Mouse (Mus musculus) kidney, adult 2 months (tissue): Measurements from ENCODE around the gene Dnase2b. TPM values are rescaled to one million over a fixed set of nuclear protein-coding genes. Genes with fewer than 3 reads are reported as not detected.

Source experiments
- DNase-seq: peaks from one replicate; pipeline ENCODE4 v3.0.0; 2021
- H3K27ac ChIP-seq: fragments of 200-500 bp; 2 replicates; pipeline ENCODE4 v1.5.1; 2012; ENCODE audit warnings: low read depth, low read length, control low read depth, inconsistent platforms; ENCODE audit not compliant: insufficient read depth
- H3K27me3 ChIP-seq: fragments of 200-500 bp; replicated peaks from 2 replicates; pipeline ENCODE4 v1.6.1; 2012; ENCODE audit warnings: mild to moderate bottlenecking, moderate library complexity, low read length, inconsistent platforms; ENCODE audit not compliant: control insufficient read depth, insufficient read depth
- H3K36me3 ChIP-seq: fragments of 200-500 bp; 2 replicates; pipeline ENCODE4 v1.6.1; 2012; ENCODE audit warnings: mild to moderate bottlenecking, moderate library complexity, low read length, inconsistent platforms; ENCODE audit not compliant: control insufficient read depth, insufficient read depth
- H3K4me1 ChIP-seq: fragments of 200-500 bp; 2 replicates; pipeline ENCODE4 v1.6.1; 2011; ENCODE audit warnings: low read length; ENCODE audit not compliant: control insufficient read depth, insufficient read depth
- H3K4me3 ChIP-seq: fragments of 200-500 bp; 2 replicates; pipeline ENCODE4 v1.5.1; 2011; ENCODE audit warnings: mild to moderate bottlenecking, low read depth, low read length, control low read depth; ENCODE audit not compliant: insufficient read depth
- CTCF ChIP-seq: fragments of 200-500 bp; conservative IDR thresholded peaks from 2 replicates; pipeline ENCODE4 v1.5.1; 2011; ENCODE audit warnings: low read depth, mild to moderate bottlenecking, control low read depth, low read length, moderate library complexity, mixed read lengths; ENCODE audit not compliant: insufficient read depth, insufficient read length
- POLR2A ChIP-seq: fragments of 200-500 bp; IDR thresholded peaks from one replicate; pipeline ENCODE4 v1.6.1; 2011; ENCODE audit warnings: low read depth, low read length, control low read depth
- WGBS: fragments of 180-500 bp; shearing (Covaris S2); methylation state at CpG from one replicate; pipeline ENCODE4 v1.1.7; 2018; 5-methylcytosine and 5-hydroxymethylcytosine counted together
- polyA plus RNA-seq: library from polyadenylated mRNA; depleted of rRNA; stranded (reverse); fragments of >200 nt; gene quantifications from 2 replicates; pipeline ENCODE4 v1.2.3, GENCODE M21; 2012

Gene Dnase2b
- polyA plus RNA-seq, 1 experiment: not detected

- Histone ChIP-seq H3K27me3 (no peaks in the 10 kb centered on the region), H3K4me3 (no peak overlapping the region), H3K36me3 (no peaks in the 10 kb centered on the region), H3K27ac (no peak overlapping the region), H3K4me1 (no peaks in the 10 kb centered on the region)
- WGBS: 71% methylated on average over 6 of the region's 6 CpGs
- TF ChIP-seq POLR2A: no peak
- no peak for TF ChIP-seq CTCF
- no peak for DNase-seq
These were observed 17.0 kb downstream of the Dnase2b start for GRCm38 (mm10) chr3:146598411-146598810.

DNA sequence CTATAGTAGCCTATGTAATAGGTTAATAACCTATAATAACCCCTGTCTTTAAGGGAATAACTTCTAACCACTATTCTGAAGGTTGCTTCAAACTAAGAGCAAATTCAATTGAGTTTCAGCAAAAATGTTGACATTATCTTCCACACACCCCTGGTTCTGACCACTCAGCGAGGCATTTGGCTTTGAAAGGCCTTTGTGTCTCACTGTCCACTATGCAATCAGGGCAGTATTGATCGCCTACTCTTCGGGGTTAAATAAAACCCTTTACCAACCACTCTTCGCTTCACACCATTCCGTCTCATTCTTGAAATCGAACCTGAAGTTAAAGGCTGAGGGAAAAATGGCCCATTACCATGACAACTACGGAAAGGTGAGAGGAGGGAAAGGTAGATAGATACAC, 18.5 kb downstream of the Dnase2b start:
- no peak overlapping the region for H3K4me3 ChIP-seq
- H3K27ac ChIP-seq: no peak overlapping the region
- TF ChIP-seq CTCF (no peak), POLR2A (no peak)
- WGBS: 93% methylated on average over 7 of the region's 7 CpGs
- H3K27me3 ChIP-seq: no peaks in the 10 kb centered on the region
- H3K4me1 ChIP-seq: no peaks in the 10 kb centered on the region
- DNase-seq: no peak
- H3K36me3 ChIP-seq: no peaks in the 10 kb centered on the region

DNA sequence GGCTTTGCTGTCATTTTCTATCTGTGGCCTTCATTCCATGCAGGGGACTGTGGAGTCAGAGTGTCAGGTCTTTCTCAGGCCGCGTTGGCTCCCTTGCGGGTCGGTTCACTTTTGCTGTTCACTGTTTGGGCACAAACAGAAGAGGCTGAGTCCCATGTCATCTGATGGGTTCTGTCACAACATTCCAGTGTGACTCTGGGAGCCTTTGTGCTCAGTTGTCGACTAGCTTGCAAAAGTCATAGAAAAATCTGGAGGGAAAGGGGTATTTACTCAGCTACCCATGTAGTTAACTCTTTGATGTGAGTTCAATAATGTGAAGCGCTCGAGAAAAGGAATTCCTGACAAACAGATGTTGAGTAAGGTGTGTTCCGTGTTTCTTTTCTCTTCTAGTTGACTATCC, 19.0 kb downstream of the Dnase2b start:
- H3K4me3 ChIP-seq: no peak overlapping the region
- H3K27ac ChIP-seq: no peak overlapping the region
- H3K27me3 ChIP-seq: no peaks in the 10 kb centered on the region
- no peaks in the 10 kb centered on the region for H3K36me3 ChIP-seq
- DNase-seq: no peak
- no peaks in the 10 kb centered on the region for H3K4me1 ChIP-seq
- WGBS: 90% methylated on average over 8 of the region's 8 CpGs
- TF ChIP-seq CTCF (no peak), POLR2A (no peak)

DNA sequence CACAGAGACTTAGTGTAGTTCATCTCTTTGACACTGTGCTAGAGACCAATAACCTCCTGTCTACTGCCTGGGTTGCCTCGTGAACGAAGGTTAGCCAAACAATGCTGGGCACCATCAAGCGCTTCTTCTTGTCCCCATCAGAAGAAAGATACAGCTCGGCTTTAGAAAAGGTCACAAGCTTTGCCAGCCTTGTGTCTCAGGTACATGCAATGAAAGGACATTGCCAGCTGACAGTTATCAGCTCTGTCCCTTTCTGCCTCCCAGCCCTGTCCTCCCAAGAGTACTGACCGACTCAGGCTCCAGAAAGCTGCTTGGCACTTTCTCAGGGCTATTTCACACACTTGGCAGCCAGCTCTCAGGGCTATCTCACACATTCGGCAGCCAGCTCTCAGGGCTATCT, 20.0 kb downstream of the Dnase2b start:
- Histone ChIP-seq H3K27me3 (no peaks in the 10 kb centered on the region), H3K36me3 (no peaks in the 10 kb centered on the region), H3K4me1 (no peaks in the 10 kb centered on the region), H3K4me3 (no peak overlapping the region), H3K27ac (no peak overlapping the region)
- TF ChIP-seq CTCF (no peak), POLR2A (no peak)
- DNase-seq: no peak
- 85% methylated on average over 6 of the region's 6 CpGs for WGBS

DNA sequence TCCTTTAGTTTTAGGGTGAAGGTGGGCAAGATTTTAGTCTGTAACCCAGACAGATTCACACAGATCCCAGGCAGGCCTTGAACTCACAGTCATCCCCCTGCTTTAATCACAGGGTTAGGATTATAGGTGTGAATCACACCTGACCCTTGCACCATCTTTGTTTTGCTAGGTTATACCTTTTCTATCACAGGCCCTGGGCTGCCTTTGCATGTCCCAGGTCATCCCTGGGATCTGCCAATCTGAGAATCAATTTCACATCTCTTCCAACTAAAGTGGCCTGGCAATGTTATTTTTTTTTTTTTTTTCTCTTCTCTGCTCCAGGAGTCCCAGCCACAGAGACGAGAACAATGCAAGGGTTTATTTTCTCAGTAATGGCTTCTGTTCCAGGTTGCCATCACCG, 23.8 kb downstream of the Dnase2b start:
- TF ChIP-seq POLR2A (no peak), CTCF (no peak)
- WGBS: 66% methylated on average over 2 of the region's 2 CpGs

DNA sequence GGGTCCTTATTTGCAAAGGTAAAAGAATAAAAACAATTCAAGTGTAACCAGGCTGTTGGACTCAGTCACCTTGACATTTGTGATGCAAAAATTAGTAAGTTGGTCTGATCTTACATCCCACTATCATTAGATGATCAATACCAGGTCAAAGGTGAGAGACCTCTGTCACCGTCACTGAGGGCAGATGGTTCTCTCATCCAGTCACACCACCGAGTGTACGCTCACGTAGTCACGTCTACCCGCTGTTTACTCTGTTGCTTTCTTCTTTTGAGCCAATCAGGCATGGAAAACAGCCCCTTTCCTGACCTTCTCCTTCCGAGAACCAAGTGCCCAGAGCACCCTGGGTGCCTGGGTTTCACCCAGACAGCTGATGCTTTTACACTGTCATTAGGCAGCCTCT, 24.2 kb downstream of the Dnase2b start:
- 72% methylated on average over 7 of the region's 7 CpGs for WGBS

More for the DNA sequence above, 23.8 kb downstream of the Dnase2b start:
- no peak overlapping the region for H3K27ac ChIP-seq
- no peaks in the 10 kb centered on the region for H3K27me3 ChIP-seq
- H3K36me3 ChIP-seq: no peaks in the 10 kb centered on the region
- no peaks in the 10 kb centered on the region for H3K4me1 ChIP-seq
- H3K4me3 ChIP-seq: no peak overlapping the region
- DNase-seq: no peak

GRCm38 (mm10) chr3:146589523-146589922, 25.9 kb downstream of the Dnase2b start:
- no peaks in the 10 kb centered on the region for H3K27me3 ChIP-seq
- TF ChIP-seq CTCF (no peak), POLR2A (no peak)
- H3K36me3 ChIP-seq: no peaks in the 10 kb centered on the region
- H3K4me1 ChIP-seq: no peaks in the 10 kb centered on the region
- WGBS: 83% methylated on average over 6 of the region's 6 CpGs
- no peak overlapping the region for H3K27ac ChIP-seq
- H3K4me3 ChIP-seq: no peak overlapping the region
- DNase-seq: no peak

More for the DNA sequence above, 24.2 kb downstream of the Dnase2b start:
- TF ChIP-seq POLR2A (no peak), CTCF (no peak)
- Histone ChIP-seq H3K27ac (no peak overlapping the region), H3K36me3 (no peaks in the 10 kb centered on the region), H3K4me1 (no peaks in the 10 kb centered on the region), H3K4me3 (no peak overlapping the region), H3K27me3 (no peaks in the 10 kb centered on the region)
- DNase-seq: no peak

DNA sequence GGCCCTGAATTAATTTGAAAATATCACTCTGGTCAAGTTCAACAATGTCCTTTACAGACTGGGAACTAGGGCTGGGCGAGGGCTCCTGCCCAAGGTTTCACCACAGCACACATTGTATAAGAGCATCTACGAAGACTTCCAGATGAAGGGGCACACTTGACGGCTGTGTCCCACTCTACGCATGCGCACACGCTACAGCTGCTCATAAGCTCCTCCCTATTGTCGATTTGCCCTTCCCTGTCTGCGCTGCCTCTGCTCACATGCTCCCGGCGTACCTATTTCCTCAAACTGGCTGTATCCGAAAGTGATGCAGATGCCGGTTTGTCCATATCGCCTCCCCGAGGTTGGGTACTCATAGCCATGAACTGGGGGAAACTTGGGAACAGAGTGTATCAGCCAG, 28.8 kb downstream of the Dnase2b start:
- no peaks in the 10 kb centered on the region for H3K4me1 ChIP-seq
- H3K27me3 ChIP-seq: no peaks in the 10 kb centered on the region
- H3K36me3 ChIP-seq: no peaks in the 10 kb centered on the region
- no peak overlapping the region for H3K27ac ChIP-seq
- 97% methylated on average over 14 of the region's 14 CpGs for WGBS
- TF ChIP-seq POLR2A (no peak), CTCF (no peak)
- DNase-seq: no peak
- no peak overlapping the region for H3K4me3 ChIP-seq
